In genomic region chr3:101713138-101713638, GRCm38 (mm10) we compare ENCODE assay signal across 8 mouse cellular contexts.
DNase-seq lines count a peak whose midpoint lies in the region; ATAC-seq and TF ChIP-seq lines count a peak whose summit lies in the region.

No protein-coding gene starts in this region.

- H3K9me3 ChIP-seq in embryonic facial prominence, embryonic 11.5 days (replicated peaks; ENCODE audit: control insufficient read depth, low read length): no peaks in the 10 kb centered on the region
- no peaks in the 10 kb centered on the region for H3K9me3 ChIP-seq in heart, embryonic 12.5 days (replicated peaks)
- no peaks in the 10 kb centered on the region for H3K9me3 ChIP-seq in midbrain, embryonic 10.5 days (replicated peaks)

- H3K4me3 ChIP-seq in embryonic facial prominence, embryonic 11.5 days (ENCODE audit: low read depth, low read length): no peak overlapping the region
- no peak overlapping the region for H3K4me3 ChIP-seq in heart, embryonic 12.5 days
- H3K4me3 ChIP-seq in midbrain, embryonic 10.5 days: no peak overlapping the region
- no peak overlapping the region for H3K4me3 ChIP-seq in left cerebral cortex, adult 2 months

- no peak for ATAC-seq in embryonic facial prominence, embryonic 11.5 days (replicated peaks; ENCODE audit: insufficient number of reproducible peaks, low FRiP score, low TSS enrichment, low read depth)
- ATAC-seq in heart, embryonic 12.5 days (ENCODE audit: insufficient number of reproducible peaks, low FRiP score): no peak
- no peak for ATAC-seq in erythroblast, adult 5-6 weeks (replicated peaks; ENCODE audit: low FRiP score, poor library complexity, severe bottlenecking)

- no peaks in the 10 kb centered on the region for H3K36me3 ChIP-seq in embryonic facial prominence, embryonic 11.5 days (replicated peaks; ENCODE audit: control insufficient read depth, insufficient read depth, low read depth, low read length)
- H3K36me3 ChIP-seq in heart, embryonic 12.5 days: no peaks in the 10 kb centered on the region
- no peaks in the 10 kb centered on the region for H3K36me3 ChIP-seq in midbrain, embryonic 10.5 days

- peak overlapping the region; percentile 41 for H3K9ac ChIP-seq in embryonic facial prominence, embryonic 11.5 days (replicated peaks; ENCODE audit: low read length)
- peak overlapping the region; percentile 65 for H3K9ac ChIP-seq in heart, embryonic 12.5 days

- no peaks in the 10 kb centered on the region for H3K27me3 ChIP-seq in embryonic facial prominence, embryonic 11.5 days (ENCODE audit: control insufficient read depth, insufficient read depth, low read length)
- H3K27me3 ChIP-seq in heart, embryonic 12.5 days (replicated peaks): no peaks in the 10 kb centered on the region
- peaks cover 11% of the 10 kb centered on the region; the same call in 1 of the 2 replicates for H3K27me3 ChIP-seq in midbrain, embryonic 10.5 days (ENCODE audit: low read depth, poor library complexity, severe bottlenecking)

- TF ChIP-seq CTCF in left cerebral cortex, adult 2 months (IDR thresholded peaks at IDR 0.05): no peak

- no peak overlapping the region for H3K27ac ChIP-seq in embryonic facial prominence, embryonic 11.5 days (replicated peaks; ENCODE audit: low read depth, low read length)
- H3K27ac ChIP-seq in heart, embryonic 12.5 days (ENCODE audit: poor library complexity, severe bottlenecking): peak overlapping the region; percentile 94
- peak overlapping the region; percentile 61; the same call in 1 of the 2 replicates for H3K27ac ChIP-seq in midbrain, embryonic 10.5 days (replicated peaks)
- H3K27ac ChIP-seq in left cerebral cortex, adult 2 months: no peak overlapping the region

- WGBS in embryonic facial prominence, embryonic 11.5 days: 19% methylated on average over 11 of the region's 11 CpGs
- 13% methylated on average over 11 of the region's 11 CpGs for whole genome bisulfite sequencing in heart, embryonic 12.5 days
- WGBS in midbrain, embryonic 10.5 days: 32% methylated on average over 11 of the region's 11 CpGs

- peaks cover 4% of the 10 kb centered on the region; the same call in 1 of the 2 replicates for H3K4me1 ChIP-seq in embryonic facial prominence, embryonic 11.5 days (ENCODE audit: control insufficient read depth, insufficient read depth, low read length)
- H3K4me1 ChIP-seq in heart, embryonic 12.5 days (replicated peaks): peaks cover 63% of the 10 kb centered on the region
- H3K4me1 ChIP-seq in midbrain, embryonic 10.5 days: peaks cover 28% of the 10 kb centered on the region

- H3K4me2 ChIP-seq in embryonic facial prominence, embryonic 11.5 days (ENCODE audit: low read depth, low read length): peak overlapping the region; percentile 26
- H3K4me2 ChIP-seq in heart, embryonic 12.5 days: peak overlapping the region; percentile 48

- peak; percentile 54 for DNase-seq in kidney, postnatal 10 days
- DNase-seq in kidney, adult 18-20 months: no peak
- DNase-seq in embryonic facial prominence, embryonic 11.5 days (ENCODE audit: low spot score): peak; percentile 36
- DNase-seq in midbrain, embryonic 10.5 days (ENCODE audit: low spot score): peak; percentile 36
- no peak for DNase-seq in urinary bladder, adult 18-20 months (ENCODE audit: low spot score in 2 of 2)
- no peak for DNase-seq in left cerebral cortex, adult 2 months (ENCODE audit: extremely low spot score in 1 of 2, low spot score in 2 of 2)

- intact Hi-C loops in left cerebral cortex, adult 2 months (cut with DNase I): no loop called here

Comparison
In these comparisons a context has a peak if more than half of its experiments do, and no peak if none do; other contexts are left out.
1. DNase-seq: peak in kidney, postnatal 10 days (single experiment), embryonic facial prominence, embryonic 11.5 days (single experiment) and midbrain, embryonic 10.5 days (single experiment); none in kidney, adult 18-20 months (single experiment), urinary bladder, adult 18-20 months (0 of 2) and left cerebral cortex, adult 2 months (0 of 2).
2. H3K27ac ChIP-seq: peak in heart, embryonic 12.5 days (single experiment) and midbrain, embryonic 10.5 days (single experiment); none in embryonic facial prominence, embryonic 11.5 days (single experiment) and left cerebral cortex, adult 2 months (single experiment).